Comparison of ENCODE assay signal across 11 mouse cellular contexts in the genomic region with DNA sequence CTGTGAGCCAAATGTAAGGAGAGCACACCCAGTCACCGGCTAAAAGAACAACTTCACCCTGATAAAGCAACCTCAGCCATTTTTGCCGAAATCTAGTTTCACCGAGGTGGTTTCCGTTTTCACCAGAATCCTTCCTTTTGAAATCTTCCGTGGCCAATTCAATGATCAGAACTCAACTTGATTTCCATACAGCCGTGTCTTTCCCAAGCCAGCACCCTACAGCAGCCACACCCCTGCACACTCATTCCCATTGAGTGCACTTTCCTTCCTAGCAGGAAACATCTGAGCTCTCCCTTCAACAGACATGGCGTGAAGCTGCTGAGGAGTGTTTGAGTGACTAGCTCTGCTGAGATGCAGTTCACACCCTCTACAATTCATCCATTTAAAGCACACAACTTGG. TPM values are rescaled to one million over a fixed set of nuclear protein-coding genes. Genes with fewer than 3 reads are reported as not detected.
DNase-seq lines count a peak whose midpoint lies in the region; ATAC-seq and TF ChIP-seq lines count a peak whose summit lies in the region.
"Had no signal": no experiment of that assay in that cellular context is flagged by ENCODE, and none has a peak within 500 bp of the region (broad histone marks: within the 10 kb centered on the region; RNA-seq: fewer than 3 reads in every experiment).

No protein-coding gene starts in this region.

- H3K27me3 ChIP-seq in lung, embryonic 15.5 days: no peaks in the 10 kb centered on the region
- H3K27me3 ChIP-seq in megakaryocyte, embryonic 14.5 days (replicated peaks): peaks cover 18% of the 10 kb centered on the region
- no peaks in the 10 kb centered on the region for H3K27me3 ChIP-seq in midbrain, embryonic 14.5 days (ENCODE audit: control insufficient read depth, insufficient read depth, low read length)
- H3K27me3 ChIP-seq: neural tube, embryonic 15.5 days had no signal

- no peak for TF ChIP-seq CTCF in gastrocnemius, adult 2 months (IDR thresholded peaks at IDR 0.05)
- no peak for TF ChIP-seq CTCF in lung, adult 2 months (IDR thresholded peaks at IDR 0.05; ENCODE audit: insufficient read depth, low read length)

- H3K9me3 ChIP-seq in lung, embryonic 15.5 days: no peaks in the 10 kb centered on the region
- H3K9me3 ChIP-seq in megakaryocyte, embryonic 14.5 days: no peaks in the 10 kb centered on the region
- H3K9me3 ChIP-seq in midbrain, embryonic 14.5 days (ENCODE audit: control insufficient read depth, low read length): no peaks in the 10 kb centered on the region
- H3K9me3 ChIP-seq: neural tube, embryonic 15.5 days had no signal

- peak overlapping the region; percentile 49 for H3K4me3 ChIP-seq in gastrocnemius, adult 2 months
- H3K4me3 ChIP-seq in lung, embryonic 15.5 days: no peak overlapping the region
- H3K4me3 ChIP-seq in lung, adult 2 months (replicated peaks; ENCODE audit: extremely low read depth, low read depth, low read length): no peak overlapping the region
- H3K4me3 ChIP-seq in megakaryocyte, embryonic 14.5 days (replicated peaks): peak overlapping the region; percentile 84
- no peak overlapping the region for H3K4me3 ChIP-seq in midbrain, embryonic 14.5 days (replicated peaks; ENCODE audit: low read depth, low read length)
- H3K4me3 ChIP-seq: neural tube, embryonic 15.5 days had no signal

- H3K27ac ChIP-seq in gastrocnemius, adult 2 months: peak overlapping the region; percentile 84
- no peak overlapping the region for H3K27ac ChIP-seq in lung, embryonic 15.5 days
- no peak overlapping the region for H3K27ac ChIP-seq in midbrain, embryonic 14.5 days (replicated peaks; ENCODE audit: low read depth, low read length)
- H3K27ac ChIP-seq: neural tube, embryonic 15.5 days had no signal

- peak overlapping the region; percentile 4; the same call in 1 of the 2 replicates for H3K4me2 ChIP-seq in lung, embryonic 15.5 days
- H3K4me2 ChIP-seq in midbrain, embryonic 14.5 days (ENCODE audit: low read length): no peak overlapping the region
- H3K4me2 ChIP-seq: neural tube, embryonic 15.5 days had no signal

- no peak overlapping the region for H3K9ac ChIP-seq in lung, embryonic 15.5 days
- H3K9ac ChIP-seq in midbrain, embryonic 14.5 days (replicated peaks; ENCODE audit: low read length): no peak overlapping the region
- H3K9ac ChIP-seq: neural tube, embryonic 15.5 days had no signal

- H3K36me3 ChIP-seq in lung, embryonic 15.5 days: no peaks in the 10 kb centered on the region
- H3K36me3 ChIP-seq in megakaryocyte, embryonic 14.5 days (replicated peaks; ENCODE audit: low read length): peaks cover 3% of the 10 kb centered on the region
- no peaks in the 10 kb centered on the region for H3K36me3 ChIP-seq in midbrain, embryonic 14.5 days (ENCODE audit: control insufficient read depth, insufficient read depth, low read length)
- H3K36me3 ChIP-seq: neural tube, embryonic 15.5 days had no signal

- WGBS in lung, embryonic 15.5 days: 67% methylated on average over 7 of the region's 7 CpGs
- WGBS in lung, adult 2 months: 47% methylated on average over 7 of the region's 7 CpGs
- 85% methylated on average over 7 of the region's 7 CpGs for WGBS in midbrain, embryonic 14.5 days

- no peaks in the 10 kb centered on the region for H3K4me1 ChIP-seq in lung, embryonic 15.5 days
- peaks cover 11% of the 10 kb centered on the region for H3K4me1 ChIP-seq in lung, adult 2 months (ENCODE audit: control insufficient read depth, insufficient read depth, low read length)
- peaks cover 29% of the 10 kb centered on the region for H3K4me1 ChIP-seq in megakaryocyte, embryonic 14.5 days
- H3K4me1 ChIP-seq in midbrain, embryonic 14.5 days (ENCODE audit: control insufficient read depth, insufficient read depth, low read length): no peaks in the 10 kb centered on the region
- H3K4me1 ChIP-seq: neural tube, embryonic 15.5 days had no signal

- TF ChIP-seq POLR2A in lung, adult 2 months (IDR thresholded peaks at IDR 0.05; ENCODE audit: borderline replicate concordance, extremely low read depth, low read depth, low read length): no peak

- no peak for ATAC-seq in lung, embryonic 15.5 days (ENCODE audit: borderline replicate concordance, extremely low read depth, low FRiP score, low TSS enrichment)
- no peak for ATAC-seq in midbrain, embryonic 14.5 days (ENCODE audit: low FRiP score, low TSS enrichment)

- DNase-seq in gastrocnemius, adult 2 months: no peak
- no peak for DNase-seq in gastrocnemius, adult 8-10 months (ENCODE audit: low spot score in 2 of 2)
- no peak for DNase-seq in lung, adult 2 months
- DNase-seq in heart, postnatal 4 days: peak; percentile 20
- no peak for DNase-seq in left cerebral cortex, postnatal 14 days (ENCODE audit: low spot score in 2 of 2)
- DNase-seq in midbrain, embryonic 14.5 days: no peak
- DNase-seq: adrenal gland, postnatal 25 days; kidney, postnatal 14 days had no signal

- intact Hi-C loops in gastrocnemius, adult 2 months (cut with DNase I): no loop called here
- intact Hi-C loops in left cerebral cortex, postnatal 14 days (cut with DNase I): no loop called here

RNA-seq across cellular contexts. Expression of a gene that starts 9.8 kb away (rescaled TPM):
- total RNA-seq in gastrocnemius, adult 2 months (2021): 10 to 100 TPM; 17.2 to 28.5 TPM
- total RNA-seq in gastrocnemius, adult 8-10 months (2022): 10 to 100 TPM; 13.4 to 23.7 (median 18.1) TPM
- 0.86 and 1.2 TPM in 2 replicates for polyA plus RNA-seq in lung, embryonic 15.5 days (2015; fragmentation: Nextera tagmentation; extraction: Ambion mirVana)
- 2.2 and 6.1 TPM in 2 replicates for polyA plus RNA-seq in lung, adult 2 months (2012; rRNA removed)
- total RNA-seq in heart, postnatal 4 days (2021): 10 to 100 TPM; 11.1 to 11.9 TPM
- 0.35 TPM in 1 of 2 replicates, not detected in the other for polyA plus RNA-seq in megakaryocyte, embryonic 14.5 days (2012; ENCODE audit: insufficient read depth, low replicate concordance)
- 1 to 10 TPM; 7.4 to 7.7 TPM for total RNA-seq in left cerebral cortex, postnatal 14 days (2021)
- 0.15 and 0.62 TPM in 2 replicates for polyA plus RNA-seq in midbrain, embryonic 14.5 days (2014; fragmentation: Nextera tagmentation; extraction: Ambion mirVana)

RNA-seq across cellular contexts. Expression of a gene that starts 52.3 kb away (rescaled TPM):
- 100 to 1,000 TPM; 162 to 163 TPM for total RNA-seq in gastrocnemius, adult 2 months (2021)
- total RNA-seq in gastrocnemius, adult 8-10 months (2022): 100 to 1,000 TPM; 187 to 196 (median 195) TPM
- polyA plus RNA-seq in lung, embryonic 15.5 days (2015; fragmentation: Nextera tagmentation; extraction: Ambion mirVana): 40.8 and 41.2 TPM in 2 replicates
- 30.1 and 30.9 TPM in 2 replicates for polyA plus RNA-seq in lung, adult 2 months (2012; rRNA removed)
- 10 to 100 TPM; 58.3 to 65.2 TPM for total RNA-seq in heart, postnatal 4 days (2021)
- 11.9 and 12.1 TPM in 2 replicates for polyA plus RNA-seq in megakaryocyte, embryonic 14.5 days (2012; ENCODE audit: insufficient read depth, low replicate concordance)
- 100 to 1,000 TPM; 305 to 316 TPM for total RNA-seq in left cerebral cortex, postnatal 14 days (2021)
- 122 and 129 TPM in 2 replicates for polyA plus RNA-seq in midbrain, embryonic 14.5 days (2014; fragmentation: Nextera tagmentation; extraction: Ambion mirVana)

Comparison
In these comparisons a context has a peak if more than half of its experiments do, and no peak if none do; other contexts are left out.
1. H3K4me3 ChIP-seq: peak in gastrocnemius, adult 2 months (single experiment) and megakaryocyte, embryonic 14.5 days (single experiment); none in lung, embryonic 15.5 days (single experiment), lung, adult 2 months (single experiment) and midbrain, embryonic 14.5 days (single experiment).